Mouse (Mus musculus) T-helper 2 cell (primary cell): ENCODE measurements around the gene Dlg1.

Source experiments
- in situ Hi-C: fragments of 300-600 bp; cut with MboI, MseI; formaldehyde crosslinking; loops from one replicate; pipeline ENCODE4 v1.15.1; 2025; ENCODE audit warnings: high pct_unique_total_duplicates

The Dlg1 gene

DNA sequence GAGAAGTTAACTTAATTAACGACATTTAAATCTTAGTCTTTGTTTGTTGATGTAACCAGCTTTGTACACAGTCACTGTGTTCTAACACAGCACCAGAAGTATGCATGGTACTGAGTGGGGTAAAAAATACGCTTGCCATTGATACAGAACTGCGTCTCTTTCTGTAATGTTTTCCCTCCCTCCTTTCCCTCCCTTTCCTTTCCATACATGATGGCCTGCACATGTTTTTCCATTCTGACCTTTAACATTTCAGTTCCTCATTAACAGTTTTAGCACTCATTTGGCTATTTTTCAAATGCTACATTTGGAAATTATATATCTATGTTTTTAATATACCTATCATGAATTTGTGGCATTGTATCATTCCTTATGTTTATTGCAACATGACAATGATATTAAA is 181.0 kb downstream of the Dlg1 start:
- in situ Hi-C loops = no loop called here

GRCm38 (mm10) chr16:31846763-31847162 is 183.5 kb downstream of the Dlg1 start:
- in situ Hi-C loops = no loop called here

DNA sequence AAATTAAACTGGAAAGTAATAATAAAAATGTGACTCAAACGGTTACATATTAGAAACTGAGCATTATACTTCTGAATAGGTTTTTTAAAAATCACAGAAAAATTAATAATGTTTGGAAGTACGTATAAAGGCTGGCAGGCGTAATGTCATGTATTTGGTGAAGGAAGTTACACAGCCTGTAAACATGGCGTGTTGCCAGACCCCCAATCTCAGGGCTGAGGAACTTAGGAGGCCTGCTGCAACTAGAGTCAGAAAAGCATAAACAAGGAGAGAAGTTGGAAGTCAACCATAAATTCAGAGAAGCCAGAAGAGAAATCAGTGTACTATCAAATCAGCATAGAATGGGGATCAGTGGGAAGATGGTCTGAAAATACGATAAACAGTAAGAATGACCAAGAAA is 200.7 kb downstream of the Dlg1 start:
- in situ Hi-C loops = no loop called here

DNA sequence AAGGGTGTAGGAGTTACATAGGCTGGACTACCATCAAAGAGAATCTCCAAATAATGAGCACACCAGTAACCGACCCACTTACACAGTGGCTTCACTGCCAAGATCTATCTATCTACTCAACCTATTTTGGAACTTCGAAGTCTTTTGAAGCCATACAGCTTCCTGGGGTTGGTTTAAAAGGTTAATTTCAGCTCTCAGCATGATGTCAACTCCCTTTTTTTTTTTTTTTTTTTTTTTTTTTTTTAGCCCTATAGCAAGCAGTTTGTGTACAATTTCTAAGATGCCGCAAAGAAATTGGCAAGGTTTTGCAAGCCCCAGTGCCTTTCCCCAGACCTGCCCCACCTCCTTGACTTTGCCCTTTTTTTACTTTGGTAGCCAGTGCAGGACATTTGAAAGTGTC is 202.0 kb downstream of the Dlg1 start:
- in situ Hi-C loops = no loop called here

- in situ Hi-C loops = no loop called here
Measured at GRCm38 (mm10) chr16:31866911-31867310, 203.7 kb downstream of the Dlg1 start.

- in situ Hi-C loops = no loop called here
Measured at GRCm38 (mm10) chr16:31867736-31868135, 204.5 kb downstream of the Dlg1 start.

GRCm38 (mm10) chr16:31873721-31874120 is 210.5 kb downstream of the Dlg1 start:
- in situ Hi-C loops = no loop called here

GRCm38 (mm10) chr16:31875391-31875790 is 212.1 kb downstream of the Dlg1 start:
- in situ Hi-C loops = no loop called here

DNA sequence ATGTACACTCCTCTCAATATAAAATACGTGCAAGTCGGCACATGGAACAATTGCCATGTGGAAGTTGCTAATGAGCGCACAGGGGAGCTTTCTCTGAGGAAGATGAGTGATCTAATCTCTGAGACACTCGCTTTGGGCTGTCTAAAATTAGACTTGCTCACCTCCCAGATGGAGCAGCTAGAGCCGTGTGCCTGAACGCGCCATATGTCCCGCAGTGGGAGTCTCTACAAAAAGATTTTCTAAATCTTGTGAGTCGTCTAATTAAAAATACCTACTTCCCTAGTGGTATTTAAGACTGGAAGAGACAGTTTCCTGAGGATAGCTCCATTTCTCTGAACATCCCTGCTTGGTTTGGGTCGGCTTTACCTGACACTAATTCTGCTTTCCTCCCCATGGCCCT is 213.1 kb downstream of the Dlg1 start:
- in situ Hi-C loops = no loop called here

- in situ Hi-C loops = no loop called here
Measured at GRCm38 (mm10) chr16:31878052-31878451, 214.8 kb downstream of the Dlg1 start.

DNA sequence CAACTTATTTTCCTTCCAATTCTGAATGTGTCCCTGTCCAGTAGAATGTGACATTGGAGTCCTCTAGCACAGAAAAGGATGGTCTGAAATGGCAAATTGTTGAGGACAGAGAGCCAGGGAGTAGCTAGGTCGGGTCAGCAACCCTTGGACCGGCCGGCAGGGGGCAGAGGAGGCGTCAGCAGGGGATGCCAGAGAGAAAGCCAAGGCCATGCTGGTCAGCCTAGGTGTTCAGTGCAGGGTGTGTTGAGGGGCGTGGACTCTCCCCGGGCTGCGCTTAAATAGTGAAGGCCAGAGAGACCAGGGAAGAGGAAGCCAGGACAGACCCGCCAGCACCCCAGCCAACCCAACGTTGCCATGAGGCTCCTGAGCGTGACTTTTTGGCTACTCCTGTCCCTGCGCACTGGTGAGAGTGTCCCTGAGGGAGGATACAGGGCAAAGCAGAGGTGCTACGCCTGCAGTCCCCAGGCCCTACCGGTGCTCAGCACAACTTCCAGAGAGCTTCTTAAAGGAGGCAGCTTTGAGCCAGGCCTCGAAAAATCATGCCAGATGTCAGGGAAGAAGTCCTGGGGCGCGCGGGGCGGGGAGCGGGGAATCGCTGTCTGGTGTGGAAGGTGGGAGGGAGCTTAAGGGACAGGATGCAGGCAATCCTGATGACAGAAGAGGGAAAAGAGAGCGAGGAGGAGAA is 215.5 kb downstream of the Dlg1 start, which contains the start of gene Meltf:
Gene Meltf (plus strand): TSS at position 238 of the 685 bp plus-strand sequence.
- in situ Hi-C loops = no loop called here

DNA sequence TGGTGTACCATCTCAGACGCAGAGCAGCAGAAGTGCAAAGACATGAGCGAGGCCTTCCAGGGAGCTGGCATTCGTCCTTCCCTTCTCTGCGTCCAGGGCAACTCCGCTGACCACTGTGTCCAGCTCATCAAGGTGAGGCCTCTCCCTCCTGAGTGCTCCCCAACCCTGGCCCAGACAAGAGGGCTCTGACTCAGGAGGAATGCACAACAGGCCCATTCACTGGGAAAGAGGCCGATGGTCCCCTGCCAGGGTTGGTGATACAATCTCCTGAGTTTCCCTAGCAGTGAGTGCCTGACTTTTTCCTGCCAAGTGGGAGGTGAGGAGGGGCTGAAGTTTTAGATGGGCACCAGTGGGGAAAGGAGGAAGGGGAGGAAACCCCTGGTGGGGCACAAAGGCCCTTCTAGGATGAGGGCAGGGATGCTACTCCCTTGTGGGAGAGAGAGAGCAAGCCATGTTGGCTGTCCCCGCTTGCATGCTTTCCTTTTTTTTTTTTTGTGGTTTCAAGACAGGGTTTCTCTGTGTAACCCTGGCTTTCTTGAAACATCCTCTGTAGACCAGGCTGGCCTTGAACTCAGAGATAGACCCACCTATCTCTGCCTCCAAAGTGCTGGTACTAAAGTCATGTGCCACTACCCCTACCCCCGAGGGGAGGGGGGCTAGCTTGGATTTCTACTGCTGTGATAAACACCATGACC is 217.1 kb downstream of the Dlg1 start:
- in situ Hi-C loops = no loop called here

DNA sequence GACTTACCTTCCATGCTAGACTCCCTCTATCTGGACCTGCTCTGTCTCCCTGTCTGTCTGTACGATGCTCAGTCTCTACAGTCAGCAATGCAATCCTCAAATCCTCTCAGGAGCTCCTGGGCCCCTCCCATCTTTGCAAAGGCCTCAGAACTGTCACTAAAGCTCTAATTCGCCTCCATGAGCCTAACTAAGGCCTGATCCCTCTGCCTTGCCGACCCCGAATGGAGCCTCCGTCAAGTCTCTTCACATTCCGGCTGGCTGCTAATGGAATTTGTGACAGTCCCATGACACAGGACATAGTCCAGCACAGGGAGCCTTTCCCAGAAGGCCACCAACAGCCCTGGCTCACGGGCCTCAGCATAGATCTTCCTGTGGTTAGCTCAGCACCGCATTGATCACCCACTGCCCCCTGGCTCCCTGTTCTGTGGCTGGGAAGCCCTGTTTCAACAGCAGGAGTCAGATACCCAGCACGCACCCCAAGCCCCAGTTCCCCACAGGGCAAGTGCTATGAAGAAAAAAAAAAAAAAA is 219.2 kb downstream of the Dlg1 start:
- in situ Hi-C loops = no loop called here

- in situ Hi-C loops = no loop called here
Measured at GRCm38 (mm10) chr16:31883302-31883701, 220.1 kb downstream of the Dlg1 start.

DNA sequence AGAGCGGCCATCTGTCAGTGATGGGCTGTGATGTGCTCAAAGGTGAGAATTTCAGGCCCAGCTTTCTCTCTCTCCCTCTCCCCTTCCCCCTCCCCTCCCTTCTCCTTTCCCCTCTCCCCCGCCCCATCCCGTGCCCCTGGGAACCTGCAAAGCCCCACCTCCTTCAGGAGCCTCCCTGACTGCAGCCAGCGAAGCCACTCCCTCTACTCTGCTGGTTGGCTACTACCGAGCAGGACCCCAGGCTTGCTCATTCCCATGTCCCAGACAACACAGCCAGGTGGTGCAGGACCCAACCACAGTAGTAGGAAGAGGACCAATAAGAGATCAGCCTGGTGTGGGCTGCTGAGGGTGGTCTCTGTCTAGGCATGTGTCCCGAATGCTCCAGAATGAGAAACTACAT is 220.7 kb downstream of the Dlg1 start:
- in situ Hi-C loops = no loop called here

- in situ Hi-C loops = no loop called here
Measured at GRCm38 (mm10) chr16:31890907-31891306, 227.7 kb downstream of the Dlg1 start.

GRCm38 (mm10) chr16:31893396-31894141 is 230.3 kb downstream of the Dlg1 start:
- in situ Hi-C loops = no loop called here

GRCm38 (mm10) chr16:31896971-31897774 is 233.9 kb downstream of the Dlg1 start:
- in situ Hi-C loops = no loop called here

DNA sequence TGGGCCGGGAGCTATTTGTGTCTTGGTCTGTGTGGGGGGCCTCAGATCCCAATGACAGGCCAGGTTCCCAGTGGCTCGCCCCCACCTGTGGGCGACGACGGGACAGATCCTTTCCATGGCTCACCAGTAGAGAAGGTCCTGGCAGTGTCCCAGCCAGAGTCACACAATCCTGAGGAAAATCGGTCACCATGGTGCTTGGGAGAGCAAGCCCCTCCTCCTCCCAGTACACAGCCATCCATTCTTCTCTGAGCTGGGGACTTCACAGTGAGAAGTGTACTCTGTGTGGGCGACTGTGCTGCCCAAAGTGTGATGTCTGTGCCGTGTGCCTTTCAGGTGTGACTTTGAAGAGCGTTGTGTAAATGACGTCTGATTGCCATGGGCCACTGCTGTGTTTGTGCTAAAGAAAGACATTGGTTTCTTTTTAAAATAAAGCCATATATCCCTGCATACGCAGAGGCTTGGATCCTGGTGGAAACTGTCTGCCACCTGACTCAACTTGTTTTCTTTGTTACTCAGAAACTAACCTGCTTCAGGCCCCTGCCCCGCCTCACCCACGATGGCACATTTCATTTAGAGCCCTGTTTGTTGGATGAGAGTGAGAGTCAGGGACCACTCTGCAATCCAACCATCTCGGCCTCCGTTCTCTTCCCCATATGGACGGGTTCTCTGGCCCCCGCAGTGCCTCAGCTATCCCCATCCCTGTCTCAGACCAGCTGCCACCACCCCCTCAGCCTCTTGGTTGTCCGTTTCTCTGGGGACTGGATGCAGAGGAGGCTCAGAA is 235.5 kb downstream of the Dlg1 start:
- in situ Hi-C loops = no loop called here

GRCm38 (mm10) chr16:31901886-31902285 is 238.6 kb downstream of the Dlg1 start:
- in situ Hi-C loops = no loop called here

DNA sequence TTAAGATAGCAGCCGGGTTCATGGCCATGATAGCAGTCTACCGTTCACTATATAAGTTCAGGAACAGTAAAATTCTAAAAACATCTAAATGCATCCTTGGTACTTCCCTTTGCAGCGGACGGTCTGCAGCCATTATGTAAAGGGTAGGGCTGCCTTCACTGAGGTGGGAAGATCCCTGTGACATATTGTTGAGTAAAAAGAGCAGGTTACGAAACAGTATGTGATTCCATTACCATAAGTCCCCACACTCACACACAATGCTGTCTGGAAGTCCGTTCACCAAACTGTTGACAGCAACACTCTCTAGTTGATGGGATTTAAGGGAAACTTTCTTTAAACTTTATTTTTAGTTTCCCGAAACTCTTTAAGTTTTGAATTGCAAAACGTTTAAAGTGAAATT is 240.0 kb downstream of the Dlg1 start:
- in situ Hi-C loops = no loop called here
